In genomic region chr10:81145307-81145706, GRCm38 (mm10) we compare ENCODE assay signal across 25 mouse cellular contexts. TPM values are rescaled to one million over a fixed set of nuclear protein-coding genes. Genes with fewer than 3 reads are reported as not detected.
DNase-seq lines count a peak whose midpoint lies in the region; ATAC-seq and TF ChIP-seq lines count a peak whose summit lies in the region.
"Had no signal": no experiment of that assay in that cellular context is flagged by ENCODE, and none has a peak within 500 bp of the region (broad histone marks: within the 10 kb centered on the region; RNA-seq: fewer than 3 reads in every experiment).

No protein-coding gene starts in this region.

- no peak overlapping the region for H3ac ChIP-seq in myocyte (ENCODE audit: control insufficient read depth, insufficient read length)

- no peak for ATAC-seq in midbrain, embryonic 14.5 days (ENCODE audit: low FRiP score, low TSS enrichment)
- ATAC-seq: CD4-positive, CD25-positive, alpha-beta regulatory T cell, adult 4 months had no signal

- H3K4me2 ChIP-seq in midbrain, embryonic 14.5 days (ENCODE audit: low read length), result no peak overlapping the region
- H3K4me2 ChIP-seq in myocyte (ENCODE audit: low read depth), result peak overlapping the region; percentile 24
- H3K4me2 ChIP-seq: embryonic facial prominence, embryonic 13.5 days; midbrain, embryonic 12.5 days; neural tube, embryonic 15.5 days had no signal

- intact Hi-C loops in gastrocnemius, adult 2 months (cut with DNase I), result no loop called here

- TF ChIP-seq CTCF in gastrocnemius, adult 2 months (IDR thresholded peaks at IDR 0.05), result no peak

- peak overlapping the region; percentile 36; the same call in 1 of the 2 replicates for H3K27ac ChIP-seq in gastrocnemius, adult 2 months
- no peak overlapping the region; the same call in 1 of the 2 replicates for H3K27ac ChIP-seq in midbrain, embryonic 10.5 days (replicated peaks)
- no peak overlapping the region for H3K27ac ChIP-seq in midbrain, embryonic 14.5 days (replicated peaks; ENCODE audit: low read depth, low read length)
- H3K27ac ChIP-seq: embryonic facial prominence, embryonic 13.5 days; midbrain, embryonic 12.5 days; neural tube, embryonic 15.5 days had no signal

- H3K4me3 ChIP-seq in gastrocnemius, adult 2 months, result peak overlapping the region; percentile 4
- peak overlapping the region; percentile 1; the same call in 1 of the 2 replicates for H3K4me3 ChIP-seq in midbrain, embryonic 10.5 days
- no peak overlapping the region for H3K4me3 ChIP-seq in midbrain, embryonic 14.5 days (replicated peaks; ENCODE audit: low read depth, low read length)
- H3K4me3 ChIP-seq in myocyte, result no peak overlapping the region
- H3K4me3 ChIP-seq: embryonic facial prominence, embryonic 13.5 days; midbrain, embryonic 12.5 days; neural tube, embryonic 15.5 days had no signal

- H3K9ac ChIP-seq in midbrain, embryonic 14.5 days (replicated peaks; ENCODE audit: low read length), result no peak overlapping the region
- H3K9ac ChIP-seq: midbrain, embryonic 12.5 days; neural tube, embryonic 15.5 days had no signal

- TF ChIP-seq POLR2A in myocyte (IDR thresholded peaks at IDR 0.05; ENCODE audit: insufficient read length, low read depth), result no peak

- 95% methylated on average over 6 of the region's 6 CpGs for WGBS in midbrain, embryonic 10.5 days
- WGBS in midbrain, embryonic 14.5 days, result 95% methylated on average over 6 of the region's 6 CpGs

- peaks cover 72% of the 10 kb centered on the region for H3K79me2 ChIP-seq in myocyte (ENCODE audit: control insufficient read depth, insufficient read depth)

- peaks cover 37% of the 10 kb centered on the region for H3K4me1 ChIP-seq in midbrain, embryonic 10.5 days
- H3K4me1 ChIP-seq in midbrain, embryonic 14.5 days (ENCODE audit: control insufficient read depth, insufficient read depth, low read length), result peaks cover 8% of the 10 kb centered on the region; the same call in 1 of the 2 replicates

- H3K9me3 ChIP-seq in midbrain, embryonic 10.5 days (replicated peaks), result 0 out of 2 replicates have a peak, but pooled peaks cover 4% of the 10 kb centered on the region
- no peaks in the 10 kb centered on the region for H3K9me3 ChIP-seq in midbrain, embryonic 14.5 days (ENCODE audit: control insufficient read depth, low read length)
- H3K9me3 ChIP-seq: embryonic facial prominence, embryonic 13.5 days; midbrain, embryonic 12.5 days; neural tube, embryonic 15.5 days had no signal

- H3K27me3 ChIP-seq in midbrain, embryonic 10.5 days (ENCODE audit: low read depth, poor library complexity, severe bottlenecking), result no peaks in the 10 kb centered on the region
- H3K27me3 ChIP-seq in midbrain, embryonic 14.5 days (ENCODE audit: control insufficient read depth, insufficient read depth, low read length), result no peaks in the 10 kb centered on the region
- H3K27me3 ChIP-seq in myocyte (ENCODE audit: control insufficient read depth, insufficient read depth, insufficient read length), result no peaks in the 10 kb centered on the region
- H3K27me3 ChIP-seq: embryonic facial prominence, embryonic 13.5 days; midbrain, embryonic 12.5 days; neural tube, embryonic 15.5 days had no signal

- peaks cover 76% of the 10 kb centered on the region for H3K36me3 ChIP-seq in midbrain, embryonic 10.5 days
- H3K36me3 ChIP-seq in midbrain, embryonic 14.5 days (ENCODE audit: control insufficient read depth, insufficient read depth, low read length), result peaks cover 65% of the 10 kb centered on the region
- peaks cover 13% of the 10 kb centered on the region for H3K36me3 ChIP-seq in myocyte (ENCODE audit: control insufficient read depth, insufficient read depth)

- DNase-seq in gastrocnemius, adult 2 months, result no peak
- DNase-seq in gastrocnemius, adult 18-20 months (ENCODE audit: low spot score), result no peak
- DNase-seq in midbrain, embryonic 10.5 days (ENCODE audit: low spot score), result no peak
- no peak for DNase-seq in midbrain, embryonic 14.5 days
- no peak for DNase-seq in frontal cortex, adult 2 months (ENCODE audit: extremely low spot score in 1 of 2, low spot score in 1 of 2)
- no peak for DNase-seq in thymus, postnatal 4 days
- no peak for DNase-seq in cerebellum, adult 9-10 months
- DNase-seq: gastrocnemius, postnatal 36 days; lung, adult 2 months; retina, postnatal 1 day; thymus, postnatal 14 days had no signal

TF ChIP-seq in myocyte, 11 proteins besides CTCF, POLR2A, EP300 and RAD21:
- peak in 2 of 3 experiments; percentile 13 to 80 for TF ChIP-seq MYOG (IDR thresholded peaks at IDR 0.05; ENCODE audit: control insufficient read depth in 1 of 3, insufficient read depth in 1 of 3, insufficient read length in 2 of 3, low read depth in 2 of 3)
- peak in 2 of 3 experiments; percentile 39 to 62 for TF ChIP-seq MYOD1 (IDR thresholded peaks at IDR 0.05; ENCODE audit: control insufficient read depth in 1 of 3, insufficient read length in 2 of 3, low read depth in 2 of 3)
- TF ChIP-seq MAX (IDR thresholded peaks at IDR 0.05; ENCODE audit: low read depth), result no peak

RNA-seq across cellular contexts. Expression of gene Zbtb7a, which starts 10.3 kb away (rescaled TPM):
- total RNA-seq in gastrocnemius, adult 2 months (2021), result 10 to 100 TPM; 23.3 to 25.9 TPM
- total RNA-seq in gastrocnemius, adult 18-20 months (2021), result 10 to 100 TPM; 22.1 to 24.5 TPM
- polyA plus RNA-seq in midbrain, embryonic 10.5 days (2016; fragmentation: Nextera tagmentation; extraction: Ambion mirVana), result 7.8 and 9.8 TPM in 2 replicates
- 8.1 and 12.4 TPM in 2 replicates for polyA plus RNA-seq in midbrain, embryonic 14.5 days (2014; fragmentation: Nextera tagmentation; extraction: Ambion mirVana)
- 26.1 TPM for polyA plus RNA-seq in myocyte (2012; fragmentation: generic; extraction: Trizol)
- polyA plus RNA-seq in frontal cortex, adult 2 months (2012; rRNA removed), result 45.1 and 46.0 TPM in 2 replicates

RNA-seq across cellular contexts. Expression of gene Pias4, which starts 22.4 kb away (rescaled TPM):
- total RNA-seq in gastrocnemius, adult 2 months (2021), result 10 to 100 TPM; 15.7 to 16.2 TPM
- total RNA-seq in gastrocnemius, adult 18-20 months (2021), result 10 to 100 TPM; 15.3 to 17.1 TPM
- 61.4 and 68.5 TPM in 2 replicates for polyA plus RNA-seq in midbrain, embryonic 10.5 days (2016; fragmentation: Nextera tagmentation; extraction: Ambion mirVana)
- polyA plus RNA-seq in midbrain, embryonic 14.5 days (2014; fragmentation: Nextera tagmentation; extraction: Ambion mirVana), result 49.2 and 55.7 TPM in 2 replicates
- 43.2 TPM for polyA plus RNA-seq in myocyte (2012; fragmentation: generic; extraction: Trizol)
- polyA plus RNA-seq in frontal cortex, adult 2 months (2012; rRNA removed), result 25.7 and 27.4 TPM in 2 replicates

RNA-seq across cellular contexts. Expression of gene Eef2, which starts 31.1 kb away (rescaled TPM):
- total RNA-seq in gastrocnemius, adult 2 months (2021), result 1,000 to 10,000 TPM; 1,128 to 1,335 TPM
- 1,000 to 10,000 TPM; 1,320 to 1,335 TPM for total RNA-seq in gastrocnemius, adult 18-20 months (2021)
- 528 and 571 TPM in 2 replicates for polyA plus RNA-seq in midbrain, embryonic 10.5 days (2016; fragmentation: Nextera tagmentation; extraction: Ambion mirVana)
- 479 and 528 TPM in 2 replicates for polyA plus RNA-seq in midbrain, embryonic 14.5 days (2014; fragmentation: Nextera tagmentation; extraction: Ambion mirVana)
- polyA plus RNA-seq in myocyte (2012; fragmentation: generic; extraction: Trizol), result 3,891 TPM
- polyA plus RNA-seq in frontal cortex, adult 2 months (2012; rRNA removed), result 1,035 and 1,113 TPM in 2 replicates

RNA-seq across cellular contexts. Expression of gene Dapk3, which starts 37.5 kb away (rescaled TPM):
- total RNA-seq in gastrocnemius, adult 2 months (2021), result 10 to 100 TPM; 22.1 to 24.9 TPM
- 10 to 100 TPM; 25.5 to 28.4 TPM for total RNA-seq in gastrocnemius, adult 18-20 months (2021)
- polyA plus RNA-seq in midbrain, embryonic 10.5 days (2016; fragmentation: Nextera tagmentation; extraction: Ambion mirVana), result 52.7 and 53.3 TPM in 2 replicates
- 63.3 and 66.9 TPM in 2 replicates for polyA plus RNA-seq in midbrain, embryonic 14.5 days (2014; fragmentation: Nextera tagmentation; extraction: Ambion mirVana)
- polyA plus RNA-seq in myocyte (2012; fragmentation: generic; extraction: Trizol), result 120 TPM
- 75.3 and 76.8 TPM in 2 replicates for polyA plus RNA-seq in frontal cortex, adult 2 months (2012; rRNA removed)

RNA-seq across cellular contexts. Expression of gene 4930442H23Rik, which starts 38.3 kb away (rescaled TPM):
- total RNA-seq in gastrocnemius, adult 2 months (2021), result not detected
- not detected for total RNA-seq in gastrocnemius, adult 18-20 months (2021)
- 0.09 TPM in 1 of 2 replicates, not detected in the other for polyA plus RNA-seq in midbrain, embryonic 10.5 days (2016; fragmentation: Nextera tagmentation; extraction: Ambion mirVana)
- polyA plus RNA-seq in midbrain, embryonic 14.5 days (2014; fragmentation: Nextera tagmentation; extraction: Ambion mirVana), result 0.23 TPM in 1 of 2 replicates, not detected in the other
- polyA plus RNA-seq in myocyte (2012; fragmentation: generic; extraction: Trizol), result 0.12 TPM
- not detected in 2 replicates for polyA plus RNA-seq in frontal cortex, adult 2 months (2012; rRNA removed)
- total RNA-seq: adrenal gland, postnatal 25 days; gastrocnemius, postnatal 36 days; heart, postnatal 4 days; layer of hippocampus, adult 18-20 months had no signal
- polyA plus RNA-seq: CD4-positive, CD25-positive, alpha-beta regulatory T cell, adult 4 months; cerebellum, adult 2 months; cortical plate, adult 2 months; embryonic facial prominence, embryonic 13.5 days; forebrain, embryonic 11.5 days; heart, embryonic 14.5 days; kidney, embryonic 16.5 days; limb, embryonic 11.5 days; lung, adult 2 months; midbrain, embryonic 12.5 days; neural tube, embryonic 15.5 days had no signal

Comparison
In these comparisons a context has a peak if more than half of its experiments do, and no peak if none do; other contexts are left out.
1. H3K4me3 ChIP-seq: peak in gastrocnemius, adult 2 months (single experiment) and midbrain, embryonic 10.5 days (single experiment); none in midbrain, embryonic 14.5 days (single experiment) and myocyte (single experiment).